Mouse (Mus musculus): ENCODE measurements around the gene Inhbb.

The Inhbb gene

GRCm38 (mm10) chr1:119421576-119422421 lies at the start of gene Inhbb:
Gene Inhbb, minus strand, starts transcription at chr1:119422248.
- DNase-seq (ENCODE audit: low spot score): peak; percentile 45

GRCm38 (mm10) chr1:119463386-119463785 lies 41.3 kb upstream of the Inhbb start:
- peak; percentile 79 for DNase-seq (ENCODE audit: low spot score)

DNA sequence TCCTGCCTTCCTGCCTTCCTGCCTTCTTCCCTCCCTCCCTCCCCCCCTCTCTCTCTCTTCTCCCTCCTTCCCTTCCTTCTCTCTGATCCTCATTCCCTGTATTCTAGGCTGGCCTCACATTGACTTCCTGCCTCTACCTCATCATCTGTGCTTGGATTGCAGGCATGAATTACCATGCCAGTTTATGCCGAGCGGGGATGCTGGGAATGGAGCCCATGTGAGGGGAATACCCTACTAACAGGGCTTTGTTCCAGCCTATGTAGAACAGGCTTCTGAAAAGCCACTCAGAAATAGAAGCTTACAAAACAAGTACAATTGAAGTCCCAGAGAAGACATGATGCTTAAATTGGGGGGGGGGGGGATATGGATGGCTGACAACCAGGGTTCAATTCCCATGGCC lies 38.0 kb upstream of the Inhbb start:
- no peak for DNase-seq (ENCODE audit: low spot score)

DNA sequence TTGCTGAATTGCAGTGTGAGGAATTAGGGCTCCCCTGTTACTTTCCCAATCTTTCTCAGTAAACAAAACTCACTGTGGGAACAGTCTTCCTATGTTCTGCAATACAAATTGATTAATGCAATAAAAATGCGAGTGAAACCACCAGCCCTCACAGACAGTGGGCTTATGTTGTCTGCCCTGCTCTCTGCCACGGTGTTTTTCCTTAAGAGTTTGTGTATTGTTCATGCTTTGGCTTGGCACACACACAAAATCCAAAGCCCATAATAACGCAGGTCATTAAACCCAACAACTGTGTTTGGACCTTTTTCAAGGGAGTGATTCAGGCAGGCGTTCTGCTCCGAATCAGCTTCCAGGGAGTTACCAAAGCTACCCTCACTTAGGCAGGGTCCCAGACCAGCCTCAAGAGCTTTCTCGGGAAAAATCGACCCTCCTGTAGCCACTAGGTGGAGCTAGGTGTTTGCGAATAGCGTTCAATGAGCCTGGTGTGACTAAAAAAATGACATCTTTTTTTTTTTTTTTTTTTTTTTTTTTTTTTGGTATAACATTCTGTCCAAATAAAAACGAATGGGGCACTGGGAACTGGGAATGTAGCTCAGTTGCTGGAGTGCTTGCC lies 36.1 kb upstream of the Inhbb start:
- peak; percentile 91 for DNase-seq (ENCODE audit: low spot score)

GRCm38 (mm10) chr1:119457528-119457855 lies 35.4 kb upstream of the Inhbb start:
- DNase-seq (ENCODE audit: low spot score): no peak

- DNase-seq (ENCODE audit: low spot score): peak; percentile 17
Measured at GRCm38 (mm10) chr1:119456671-119457527, 34.9 kb upstream of the Inhbb start.

GRCm38 (mm10) chr1:119453731-119454130 lies 31.7 kb upstream of the Inhbb start:
- DNase-seq (ENCODE audit: low spot score): no peak

DNA sequence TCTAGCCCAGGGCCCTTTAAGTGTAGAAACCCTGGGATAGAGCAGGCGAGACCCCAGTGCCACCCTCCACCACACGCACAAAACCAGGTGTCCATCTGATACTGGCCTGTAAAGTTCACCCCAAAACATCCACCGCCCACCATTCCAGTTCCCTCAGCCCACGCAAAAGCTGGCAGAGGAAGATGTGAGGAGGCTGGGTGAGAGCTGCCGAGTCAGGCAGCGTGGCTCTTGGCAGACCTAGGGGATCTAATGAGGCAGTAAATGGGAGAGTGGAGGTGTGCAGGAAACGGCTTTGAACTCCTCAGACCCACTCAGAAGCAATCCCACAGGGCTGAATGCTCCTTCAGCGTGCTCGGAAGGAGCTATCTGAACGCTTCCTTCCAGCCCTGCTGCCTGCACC lies 29.4 kb upstream of the Inhbb start:
- DNase-seq (ENCODE audit: low spot score): no peak

GRCm38 (mm10) chr1:119450651-119451345 lies 28.8 kb upstream of the Inhbb start:
- DNase-seq (ENCODE audit: low spot score): no peak

DNA sequence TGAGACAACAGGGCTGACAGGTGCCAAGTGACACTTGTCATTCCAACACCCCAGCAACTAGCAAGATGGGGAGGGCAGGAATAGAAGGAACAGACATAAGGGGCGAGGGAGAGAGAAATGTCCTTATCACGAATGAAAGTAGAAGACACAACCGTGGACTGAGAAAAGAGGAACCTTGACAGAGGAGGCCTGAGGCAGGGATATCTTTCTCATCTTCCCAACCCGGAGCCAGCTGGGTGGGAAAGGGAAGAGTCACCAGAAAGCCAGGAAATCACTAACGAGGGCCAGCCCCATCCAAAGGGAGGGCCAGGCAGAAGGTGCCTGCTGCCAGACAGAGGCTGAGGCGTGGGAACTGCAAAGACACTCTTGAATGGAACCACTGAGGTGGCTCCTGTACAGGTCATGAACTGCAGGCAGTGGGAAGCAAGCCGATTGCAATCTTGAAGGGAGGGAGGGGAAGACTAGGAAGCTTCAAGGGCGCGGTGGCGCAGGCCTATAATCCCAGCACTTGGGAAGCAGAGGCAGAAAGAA lies 24.8 kb upstream of the Inhbb start:
- no peak for DNase-seq (ENCODE audit: low spot score)

- DNase-seq (ENCODE audit: low spot score): no peak
Measured at GRCm38 (mm10) chr1:119443591-119444350, 21.7 kb upstream of the Inhbb start.

DNA sequence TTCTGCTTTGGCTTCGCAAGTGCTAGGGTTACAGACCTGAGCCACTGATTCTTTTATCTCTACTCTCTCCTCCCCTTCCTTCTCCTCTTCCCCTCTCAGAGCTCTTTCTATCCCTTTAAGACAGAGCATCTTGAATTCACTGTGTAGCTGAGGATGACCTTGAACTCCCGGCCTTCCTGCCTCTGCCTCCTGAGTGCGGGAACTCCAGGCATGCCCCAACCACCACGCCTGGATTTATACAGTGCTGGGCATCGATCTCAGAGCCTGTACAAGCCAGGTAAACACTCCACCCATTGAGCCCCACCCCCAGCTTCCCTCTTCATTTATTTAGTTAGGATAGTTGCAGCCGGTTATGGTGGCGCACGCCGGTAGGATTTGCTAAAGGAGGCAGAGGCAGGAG lies 20.9 kb upstream of the Inhbb start:
- no peak for DNase-seq (ENCODE audit: low spot score)

GRCm38 (mm10) chr1:119438105-119438637 lies 16.1 kb upstream of the Inhbb start:
- no peak for DNase-seq (ENCODE audit: low spot score)

DNA sequence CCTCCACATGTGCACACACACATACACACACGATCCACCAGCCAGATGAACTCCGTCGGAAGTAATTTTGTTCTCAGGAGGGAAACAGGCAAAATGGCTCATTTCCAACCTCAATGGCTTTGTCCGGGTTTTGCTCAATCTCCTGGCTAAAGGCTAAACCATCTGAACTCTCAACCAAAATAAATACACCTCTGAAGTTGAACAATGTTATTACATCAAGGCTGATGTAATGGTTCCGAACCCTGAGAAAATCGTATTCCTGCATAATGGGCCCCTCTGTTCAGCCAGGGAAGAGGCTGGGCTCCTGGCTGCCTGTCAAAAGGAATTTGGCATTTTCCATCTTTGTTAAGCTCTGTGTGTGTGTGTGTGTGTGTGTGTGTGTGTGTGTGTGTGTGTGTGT lies 15.4 kb upstream of the Inhbb start:
- no peak for DNase-seq (ENCODE audit: low spot score)

DNA sequence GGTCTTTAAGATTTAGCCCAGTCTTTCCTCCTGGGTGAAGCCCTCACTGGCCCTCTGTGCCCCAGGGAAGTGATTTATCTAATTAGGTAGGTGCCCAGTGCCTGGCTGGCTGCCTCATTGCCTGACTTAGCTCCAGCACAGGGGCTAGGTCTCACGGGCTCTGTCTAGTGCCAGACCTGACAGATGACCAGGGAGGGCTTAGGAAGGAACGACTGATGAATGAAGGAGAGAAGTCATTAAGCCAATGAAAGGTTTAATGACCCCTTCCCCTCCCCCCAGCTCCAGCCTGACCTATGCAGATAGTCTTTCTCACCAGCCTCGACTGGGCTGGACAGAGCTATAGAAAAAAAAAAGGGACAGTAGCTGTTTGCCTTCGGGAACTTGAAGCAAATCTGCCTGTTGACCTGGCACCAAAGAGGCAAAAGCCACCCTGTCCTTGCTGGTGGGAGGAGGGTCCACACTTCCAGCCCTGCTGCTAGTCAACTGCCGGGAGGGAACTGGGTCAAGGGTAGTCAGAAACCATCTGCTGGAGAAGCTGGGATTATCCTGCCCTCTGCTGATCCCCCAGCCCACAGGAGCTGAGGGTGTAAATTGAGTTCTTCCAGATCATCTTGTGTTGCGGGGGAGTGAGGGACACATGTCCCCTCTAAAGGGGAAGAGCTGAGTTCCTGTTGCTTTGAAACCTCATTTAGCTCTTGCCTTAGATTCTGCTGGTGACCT lies 2.3 kb upstream of the Inhbb start:
- no peak for DNase-seq (ENCODE audit: low spot score)

DNA sequence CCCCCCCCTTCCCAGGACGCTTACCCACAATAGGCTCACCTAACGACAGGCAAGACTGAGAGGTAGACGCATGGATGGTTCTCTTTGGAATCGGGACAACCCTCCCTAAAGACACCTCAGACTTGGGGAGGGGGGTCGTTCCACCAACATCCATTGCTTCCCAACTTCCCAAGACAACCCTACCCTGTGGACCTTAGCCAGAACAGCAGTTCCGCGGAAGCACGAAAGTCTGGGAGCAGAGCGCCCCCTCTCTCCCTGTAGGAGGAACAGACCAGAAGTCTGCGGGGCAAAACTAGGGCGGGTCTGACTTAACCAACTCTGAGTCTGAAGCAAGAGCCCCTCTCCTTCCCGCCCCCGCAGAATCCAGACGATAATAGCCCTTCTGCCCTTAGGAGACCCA lies 1.5 kb upstream of the Inhbb start:
- peak; percentile 68 for DNase-seq (ENCODE audit: low spot score)

DNA sequence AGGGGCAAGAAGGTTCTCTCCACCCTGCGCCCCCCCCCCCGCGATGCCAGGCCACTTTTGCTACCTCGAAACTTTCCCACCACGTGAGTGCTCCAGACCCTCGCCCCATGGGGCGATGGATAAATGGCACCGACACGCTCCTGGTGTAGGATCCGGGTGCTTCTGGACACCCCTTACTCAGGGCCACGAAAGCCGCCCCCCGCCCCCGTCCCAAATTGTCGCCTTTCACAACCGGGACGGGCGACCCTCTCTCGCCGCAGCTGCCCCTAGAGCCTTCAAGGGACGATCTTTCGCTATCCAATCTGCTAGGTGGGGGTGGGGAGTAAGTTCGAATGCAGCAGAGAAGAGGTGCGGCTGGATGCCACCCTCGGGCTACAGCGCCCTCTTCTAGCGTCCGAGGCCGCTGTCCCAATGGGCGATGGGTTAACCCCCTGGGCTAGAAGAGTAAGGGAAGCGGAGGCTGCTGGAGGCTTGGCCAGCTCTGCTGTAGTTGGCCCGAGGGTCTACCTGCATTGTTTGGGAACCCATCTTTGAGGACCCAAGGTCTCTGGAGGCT lies 490 bp upstream of the Inhbb start:
- DNase-seq (ENCODE audit: low spot score): peak; percentile 24

DNA sequence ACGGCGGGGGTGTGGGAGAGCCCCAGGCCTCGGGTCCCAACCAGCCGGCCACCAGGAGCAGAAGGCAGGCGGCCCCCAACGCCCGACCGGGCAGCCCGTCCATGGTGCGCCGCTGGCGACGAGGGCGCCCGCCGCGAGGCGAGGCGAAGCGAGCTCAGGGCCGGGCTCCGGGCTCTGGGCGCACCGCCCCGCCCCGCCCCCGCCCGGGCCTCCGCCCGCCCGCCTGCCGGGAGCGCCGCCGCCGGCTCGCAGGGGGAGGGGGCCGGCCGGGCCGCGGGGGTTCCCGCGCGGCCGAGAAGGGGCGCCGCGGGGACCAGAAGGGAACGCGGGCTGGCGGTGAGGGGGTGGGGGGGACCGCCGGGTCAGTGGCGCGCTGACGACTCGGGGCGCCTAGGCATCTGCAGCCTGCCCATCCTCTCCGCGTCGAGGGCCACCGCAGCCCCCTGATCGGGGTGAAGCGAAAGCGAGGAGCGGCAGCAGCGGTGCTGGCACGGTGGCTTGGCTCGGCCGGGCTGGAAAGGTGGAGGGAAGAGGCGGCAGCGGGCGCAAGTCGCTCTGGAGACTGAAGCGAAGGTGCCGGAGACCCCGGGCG lies 968 bp downstream of the Inhbb start:
- DNase-seq (ENCODE audit: low spot score): peak; percentile 40

GRCm38 (mm10) chr1:119420189-119420983 lies 1.7 kb downstream of the Inhbb start:
- DNase-seq (ENCODE audit: low spot score): peak; percentile 14
